Mouse (Mus musculus) embryo, embryonic 10.5 days (tissue): ENCODE data around the gene Serpina1d.
"Not testable (repeated sequence)": the region's sequence is repeated elsewhere in the genome, so short reads cannot be mapped to it uniquely, and the experiment has no call there.

Source experiments
- DNase-seq: peaks from one replicate; pipeline ENCODE4 v3.0.0-alpha.2; 2015; ENCODE audit warnings: low spot score

Gene Serpina1d

DNA sequence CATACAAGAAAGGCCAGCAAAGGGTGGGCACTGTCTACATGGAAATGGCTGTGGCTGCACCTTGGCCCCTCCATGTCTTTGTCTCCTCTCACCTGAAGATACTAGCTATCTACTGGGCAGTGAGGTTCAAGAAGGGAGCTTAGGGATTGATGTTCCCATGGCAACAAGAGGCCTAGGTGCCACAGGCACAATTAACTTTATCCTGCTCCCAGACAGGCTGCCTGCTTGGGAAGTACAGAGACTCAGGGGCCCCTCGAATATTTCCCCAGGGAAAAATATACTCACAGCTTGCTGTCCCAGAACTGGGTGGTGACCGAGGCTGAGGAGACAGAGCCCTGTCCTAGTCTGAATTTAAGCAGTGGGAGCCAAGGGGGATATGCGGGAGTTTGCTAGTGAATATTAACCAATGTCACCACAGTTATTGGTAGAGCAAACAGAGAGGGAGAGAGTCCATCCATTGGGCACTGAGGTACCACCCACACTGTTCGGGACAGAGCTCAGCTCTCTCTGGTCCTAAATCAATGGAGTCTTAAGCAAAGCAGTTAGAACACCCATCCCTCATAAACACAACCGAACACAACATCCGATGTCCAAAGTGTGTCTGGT is at the start of gene Serpina1d:
Gene Serpina1d (minus strand): TSS at position 347 of the 606 bp plus-strand sequence.
- not testable (repeated sequence) for DNase-seq

DNA sequence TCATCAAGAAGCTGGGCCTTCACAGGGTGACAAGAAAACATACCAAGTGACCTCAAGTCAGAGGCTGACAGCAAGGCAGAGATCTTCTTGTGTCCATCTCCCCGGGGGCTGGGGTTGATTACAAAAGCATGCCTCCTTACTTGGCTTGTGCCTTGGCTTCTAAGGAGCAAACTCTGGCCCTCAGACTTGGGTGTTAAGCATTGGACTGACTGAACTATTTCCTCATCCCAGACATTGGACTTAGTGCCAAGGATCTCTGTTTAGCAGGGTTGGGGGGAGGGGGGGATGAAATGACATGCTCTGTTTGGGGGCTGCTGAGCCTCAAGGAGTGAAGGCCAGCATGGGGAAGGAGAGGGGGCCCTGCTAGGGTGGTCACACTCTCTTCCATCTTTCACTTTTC is 2.8 kb downstream of the Serpina1d start:
- not testable (repeated sequence) for DNase-seq

GRCm38 (mm10) chr12:103763083-103763482 is 10.3 kb downstream of the Serpina1d start:
- not testable (repeated sequence) for DNase-seq

- DNase-seq, result not testable (repeated sequence)
Measured at GRCm38 (mm10) chr12:103760316-103760715, 13.1 kb downstream of the Serpina1d start.

DNA sequence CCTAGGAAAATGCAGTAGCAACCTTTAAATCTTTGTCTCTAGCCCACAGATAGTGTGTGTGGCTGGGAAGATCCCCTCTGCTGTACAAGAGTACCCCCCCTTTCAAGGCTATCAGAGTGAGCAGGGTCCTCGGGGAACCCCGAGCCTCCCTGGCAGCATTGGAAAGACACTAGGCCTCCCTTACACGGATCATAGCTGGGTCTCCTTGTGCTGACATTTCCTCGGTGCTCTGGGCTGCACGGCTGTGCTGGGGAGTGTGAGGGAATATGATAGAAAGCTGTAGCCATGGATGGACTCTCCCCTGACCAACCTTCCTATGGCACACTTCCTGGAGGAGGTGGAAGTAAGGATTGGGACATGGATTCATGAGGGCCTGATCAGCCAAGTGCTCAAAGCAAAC is 27.4 kb downstream of the Serpina1d start:
- DNase-seq, result not testable (repeated sequence)

- DNase-seq, result not testable (repeated sequence)
Measured at GRCm38 (mm10) chr12:103737791-103738580, 35.4 kb downstream of the Serpina1d start.

- not testable (repeated sequence) for DNase-seq
Measured at GRCm38 (mm10) chr12:103735566-103735965, 37.8 kb downstream of the Serpina1d start.

GRCm38 (mm10) chr12:103735101-103735500 is 38.3 kb downstream of the Serpina1d start:
- DNase-seq, result not testable (repeated sequence)
